Mouse (Mus musculus): ENCODE results near the gene Kat2b. TPM values are rescaled to one million over a fixed set of nuclear protein-coding genes. Genes with fewer than 3 reads are reported as not detected.
"Not testable (repeated sequence)": the region's sequence is repeated elsewhere in the genome, so short reads cannot be mapped to it uniquely, and the experiment has no call there.

The Kat2b gene
- polyA plus RNA-seq, 1 experiment, result 8.5 TPM

GRCm38 (mm10) chr17:53570361-53570875 lies 3.8 kb downstream of the Kat2b start:
- no peak for TF ChIP-seq POLR2A (IDR thresholded peaks at IDR 0.05; ENCODE audit: low read depth, low read length)
- TF ChIP-seq CTCF (IDR thresholded peaks at IDR 0.05; ENCODE audit: extremely low read depth, insufficient read length, insufficient replicate concordance, low read depth, low read length), result no peak
- Histone ChIP-seq H3K36me3 (ENCODE audit: control insufficient read depth, insufficient read depth, low read length) (no peaks in the 10 kb centered on the region), H3K27me3 (ENCODE audit: control insufficient read depth, insufficient read depth, low read length) (no peaks in the 10 kb centered on the region), H3K4me1 (ENCODE audit: control insufficient read depth, insufficient read depth, insufficient read length, low read length) (peaks cover 16% of the 10 kb centered on the region), H3K27ac (ENCODE audit: insufficient read depth, low read depth, low read length) (peak overlapping the region; percentile 90), H3K4me3 (ENCODE audit: low read depth, low read length) (0 out of 2 replicates have a peak overlapping the region, but pooled peaks have one; percentile 10)
- WGBS, result 8% methylated on average over 10 of the region's 10 CpGs

GRCm38 (mm10) chr17:53570932-53571331 lies 4.3 kb downstream of the Kat2b start:
- WGBS, result 79% methylated on average over 5 of the region's 5 CpGs
- not testable (repeated sequence) for H3K4me3 ChIP-seq (ENCODE audit: low read depth, low read length); H3K36me3 ChIP-seq (ENCODE audit: control insufficient read depth, insufficient read depth, low read length); H3K27me3 ChIP-seq (ENCODE audit: control insufficient read depth, insufficient read depth, low read length)
- Histone ChIP-seq H3K4me1 (ENCODE audit: control insufficient read depth, insufficient read depth, insufficient read length, low read length) (peaks cover 16% of the 10 kb centered on the region), H3K27ac (ENCODE audit: insufficient read depth, low read depth, low read length) (peak overlapping the region; percentile 90)

- peaks cover 16% of the 10 kb centered on the region for H3K4me1 ChIP-seq (ENCODE audit: control insufficient read depth, insufficient read depth, insufficient read length, low read length)
- WGBS, result 45% methylated on average over 4 of the region's 4 CpGs
- H3K27me3 ChIP-seq (ENCODE audit: control insufficient read depth, insufficient read depth, low read length), result no peaks in the 10 kb centered on the region
- no peak overlapping the region for H3K4me3 ChIP-seq (ENCODE audit: low read depth, low read length)
- no peaks in the 10 kb centered on the region for H3K36me3 ChIP-seq (ENCODE audit: control insufficient read depth, insufficient read depth, low read length)
- TF ChIP-seq CTCF (IDR thresholded peaks at IDR 0.05; ENCODE audit: extremely low read depth, insufficient read length, insufficient replicate concordance, low read depth, low read length) (no peak), POLR2A (IDR thresholded peaks at IDR 0.05; ENCODE audit: low read depth, low read length) (no peak)
- H3K27ac ChIP-seq (ENCODE audit: insufficient read depth, low read depth, low read length), result peak overlapping the region; percentile 32
Observed at GRCm38 (mm10) chr17:53573019-53573556, 6.4 kb downstream of the Kat2b start.

GRCm38 (mm10) chr17:53577151-53577550 lies 10.5 kb downstream of the Kat2b start:
- 69% methylated on average over 2 of the region's 2 CpGs for WGBS
- Histone ChIP-seq H3K27ac (ENCODE audit: insufficient read depth, low read depth, low read length) (no peak overlapping the region), H3K27me3 (ENCODE audit: control insufficient read depth, insufficient read depth, low read length) (no peaks in the 10 kb centered on the region), H3K4me3 (ENCODE audit: low read depth, low read length) (no peak overlapping the region), H3K36me3 (ENCODE audit: control insufficient read depth, insufficient read depth, low read length) (no peaks in the 10 kb centered on the region), H3K4me1 (ENCODE audit: control insufficient read depth, insufficient read depth, insufficient read length, low read length) (peaks cover 7% of the 10 kb centered on the region)
- TF ChIP-seq CTCF (IDR thresholded peaks at IDR 0.05; ENCODE audit: extremely low read depth, insufficient read length, insufficient replicate concordance, low read depth, low read length), result no peak
- TF ChIP-seq POLR2A (IDR thresholded peaks at IDR 0.05; ENCODE audit: low read depth, low read length), result no peak

GRCm38 (mm10) chr17:53577754-53578153 lies 11.1 kb downstream of the Kat2b start:
- H3K27ac ChIP-seq (ENCODE audit: insufficient read depth, low read depth, low read length), result no peak overlapping the region

GRCm38 (mm10) chr17:53578249-53578648 lies 11.6 kb downstream of the Kat2b start:
- no peak overlapping the region for H3K27ac ChIP-seq (ENCODE audit: insufficient read depth, low read depth, low read length)
- peaks cover 6% of the 10 kb centered on the region for H3K4me1 ChIP-seq (ENCODE audit: control insufficient read depth, insufficient read depth, insufficient read length, low read length)
- H3K36me3 ChIP-seq (ENCODE audit: control insufficient read depth, insufficient read depth, low read length), result no peaks in the 10 kb centered on the region
- WGBS, result 81% methylated on average over 6 of the region's 6 CpGs
- H3K27me3 ChIP-seq (ENCODE audit: control insufficient read depth, insufficient read depth, low read length), result no peaks in the 10 kb centered on the region
- H3K4me3 ChIP-seq (ENCODE audit: low read depth, low read length), result no peak overlapping the region
- TF ChIP-seq POLR2A (IDR thresholded peaks at IDR 0.05; ENCODE audit: low read depth, low read length) (no peak), CTCF (IDR thresholded peaks at IDR 0.05; ENCODE audit: extremely low read depth, insufficient read length, insufficient replicate concordance, low read depth, low read length) (no peak)

More at GRCm38 (mm10) chr17:53577754-53578153, 11.1 kb downstream of the Kat2b start:
- WGBS, result 68% methylated on average over 5 of the region's 5 CpGs
- Histone ChIP-seq H3K27me3 (ENCODE audit: control insufficient read depth, insufficient read depth, low read length) (no peaks in the 10 kb centered on the region), H3K4me3 (ENCODE audit: low read depth, low read length) (no peak overlapping the region), H3K36me3 (ENCODE audit: control insufficient read depth, insufficient read depth, low read length) (no peaks in the 10 kb centered on the region), H3K4me1 (ENCODE audit: control insufficient read depth, insufficient read depth, insufficient read length, low read length) (peaks cover 8% of the 10 kb centered on the region)
- TF ChIP-seq CTCF (IDR thresholded peaks at IDR 0.05; ENCODE audit: extremely low read depth, insufficient read length, insufficient replicate concordance, low read depth, low read length) (no peak), POLR2A (IDR thresholded peaks at IDR 0.05; ENCODE audit: low read depth, low read length) (no peak)

- Histone ChIP-seq H3K27me3 (ENCODE audit: control insufficient read depth, insufficient read depth, low read length) (no peaks in the 10 kb centered on the region), H3K4me3 (ENCODE audit: low read depth, low read length) (no peak overlapping the region), H3K4me1 (ENCODE audit: control insufficient read depth, insufficient read depth, insufficient read length, low read length) (peaks cover 4% of the 10 kb centered on the region), H3K27ac (ENCODE audit: insufficient read depth, low read depth, low read length) (no peak overlapping the region), H3K36me3 (ENCODE audit: control insufficient read depth, insufficient read depth, low read length) (no peaks in the 10 kb centered on the region)
- no peak for TF ChIP-seq CTCF (IDR thresholded peaks at IDR 0.05; ENCODE audit: extremely low read depth, insufficient read length, insufficient replicate concordance, low read depth, low read length)
- TF ChIP-seq POLR2A (IDR thresholded peaks at IDR 0.05; ENCODE audit: low read depth, low read length), result no peak
- WGBS, result 76% methylated on average over 9 of the region's 9 CpGs
Observed at GRCm38 (mm10) chr17:53578776-53579175, 12.1 kb downstream of the Kat2b start.

Measured in small intestine, adult 2 months (tissue).